Mouse (Mus musculus) embryonic facial prominence, embryonic 15.5 days (tissue): ENCODE results near the gene Mgarp. TPM values are rescaled to one million over a fixed set of nuclear protein-coding genes. Genes with fewer than 3 reads are reported as not detected.

ENCODE experiments used
- ATAC-seq: fragments of 200-750 bp; cut with Nextera tagmentation; 2 replicates; pipeline ENCODE4 v1.8.0; 2017; ENCODE audit warnings: low read depth, moderate TSS enrichment; ENCODE audit not compliant: insufficient number of reproducible peaks, low FRiP score, low TSS enrichment
- H3K27ac ChIP-seq: fragments of 300-500 bp; sonication (generic); replicated peaks from 2 replicates; pipeline ENCODE4 v1.5.1; 2015; ENCODE audit warnings: mild to moderate bottlenecking, inconsistent platforms
- H3K27me3 ChIP-seq: fragments of 300-500 bp; sonication (generic); 2 replicates; pipeline ENCODE4 v1.6.1; 2015; ENCODE audit warnings: inconsistent platforms
- H3K36me3 ChIP-seq: fragments of 300-500 bp; sonication (generic); 2 replicates; pipeline ENCODE4 v1.6.1; 2015; ENCODE audit warnings: mild to moderate bottlenecking, inconsistent platforms
- H3K4me1 ChIP-seq: fragments of 300-500 bp; sonication (generic); 2 replicates; pipeline ENCODE4 v1.6.1; 2015; ENCODE audit warnings: inconsistent platforms
- H3K4me2 ChIP-seq: fragments of 300-500 bp; sonication (generic); replicated peaks from 2 replicates; pipeline ENCODE4 v1.6.1; 2015; ENCODE audit warnings: mild to moderate bottlenecking, inconsistent platforms
- H3K4me3 ChIP-seq: fragments of 300-500 bp; sonication (generic); replicated peaks from 2 replicates; pipeline ENCODE4 v1.5.1; 2015; ENCODE audit warnings: mild to moderate bottlenecking, inconsistent platforms
- H3K9ac ChIP-seq: fragments of 300-500 bp; sonication (generic); 2 replicates; pipeline ENCODE4 v1.6.1; 2015; ENCODE audit warnings: inconsistent platforms
- H3K9me3 ChIP-seq: fragments of 300-500 bp; sonication (generic); replicated peaks from 2 replicates; pipeline ENCODE4 v1.6.1; 2016; ENCODE audit warnings: inconsistent platforms
- WGBS: fragments of 180-500 bp; shearing (Covaris S2); methylation state at CpG from one replicate; pipeline ENCODE4 v1.1.7; 2015; 5-methylcytosine and 5-hydroxymethylcytosine counted together
- polyA plus RNA-seq: library from polyadenylated mRNA; unstranded; fragments of >200 nt; fragmentation: Nextera tagmentation; extraction: Ambion mirVana; gene quantifications from 2 replicates; pipeline ENCODE4 v1.2.1, GENCODE M21; 2015

Mgarp gene
- polyA plus RNA-seq, 1 experiment from 2014 or later = 5.7 TPM

- WGBS = 4% methylated on average over 9 of the region's 9 CpGs
These were observed 57.2 kb downstream of the Mgarp start for GRCm38 (mm10) chr3:51339378-51339733.

More at GRCm38 (mm10) chr3:51339378-51339733, 57.2 kb downstream of the Mgarp start:
- Histone ChIP-seq H3K9ac (peak overlapping the region; percentile 75), H3K4me3 (peak overlapping the region; percentile 78), H3K27me3 (no peaks in the 10 kb centered on the region), H3K36me3 (no peaks in the 10 kb centered on the region), H3K27ac (peak overlapping the region; percentile 95), H3K4me1 (peaks cover 7% of the 10 kb centered on the region), H3K9me3 (no peaks in the 10 kb centered on the region), H3K4me2 (peak overlapping the region; percentile 88)
- ATAC-seq = no peak

Other genes with a start within 250 kb of the Mgarp start
- 9.8 and 11.3 TPM in 2 replicates for gene Noct, start 172.3 kb downstream of the Mgarp start, polyA plus RNA-seq
- gene Elf2, start 56.1 kb downstream of the Mgarp start, polyA plus RNA-seq = 60.8 and 71.0 TPM in 2 replicates
- gene Ndufc1, start 12.2 kb upstream of the Mgarp start, polyA plus RNA-seq = 613 and 635 TPM in 2 replicates
- 40.6 and 41.4 TPM in 2 replicates for gene Naa15, start 18.4 kb upstream of the Mgarp start, polyA plus RNA-seq
- gene Rab33b, start 87.2 kb upstream of the Mgarp start, polyA plus RNA-seq = 24.8 and 26.3 TPM in 2 replicates
- gene Setd7, start 164.1 kb upstream of the Mgarp start, polyA plus RNA-seq = 3.6 and 4.2 TPM in 2 replicates